In genomic region chr8:85839916-85840656, GRCm38 (mm10) we compare ENCODE assay signal across 8 mouse cellular contexts. TPM values are rescaled to one million over a fixed set of nuclear protein-coding genes. Genes with fewer than 3 reads are reported as not detected.
DNase-seq lines count a peak whose midpoint lies in the region; ATAC-seq and TF ChIP-seq lines count a peak whose summit lies in the region.

No protein-coding gene starts in this region.

- H3K27ac ChIP-seq in cerebellum, adult 2 months (ENCODE audit: insufficient read depth, low read length) = peak overlapping the region; percentile 94
- H3K27ac ChIP-seq in testis, adult 2 months (ENCODE audit: control insufficient read depth, insufficient read depth, low read depth, low read length) = peak overlapping the region; percentile 95
- H3K27ac ChIP-seq in intestine, embryonic 14.5 days (ENCODE audit: low read depth) = peak overlapping the region; percentile 96

- H3K4me2 ChIP-seq in intestine, embryonic 14.5 days (ENCODE audit: low read length) = peak overlapping the region; percentile 84

- TF ChIP-seq POLR2A in cerebellum, adult 2 months (IDR thresholded peaks at IDR 0.05; ENCODE audit: borderline replicate concordance, insufficient read depth, low read length) = no peak
- no peak for TF ChIP-seq POLR2A in testis, adult 2 months (IDR thresholded peaks at IDR 0.05; ENCODE audit: control insufficient read depth, low read depth, low read length)

- H3K9me3 ChIP-seq in intestine, embryonic 14.5 days (ENCODE audit: control insufficient read depth, low read length) = no peaks in the 10 kb centered on the region

- no peaks in the 10 kb centered on the region; the same call in 1 of the 2 replicates for H3K4me1 ChIP-seq in cerebellum, adult 2 months (ENCODE audit: control insufficient read depth, insufficient read depth, low read length)
- H3K4me1 ChIP-seq in testis, adult 2 months (ENCODE audit: control insufficient read depth, insufficient read depth, low read length) = no peaks in the 10 kb centered on the region; the same call in 1 of the 2 replicates
- H3K4me1 ChIP-seq in intestine, embryonic 14.5 days (replicated peaks; ENCODE audit: control insufficient read depth, insufficient read depth, low read length) = peaks cover 12% of the 10 kb centered on the region

- H3K9ac ChIP-seq in intestine, embryonic 14.5 days (ENCODE audit: low read length) = peak overlapping the region; percentile 89

- no peak for TF ChIP-seq CTCF in cerebellum, adult 2 months (IDR thresholded peaks at IDR 0.05; ENCODE audit: borderline replicate concordance, insufficient read depth, low read depth, low read length)
- no peak for TF ChIP-seq CTCF in testis, adult 2 months (IDR thresholded peaks at IDR 0.05; ENCODE audit: control insufficient read depth, insufficient read depth, insufficient replicate concordance, low read depth, low read length)

- H3K27me3 ChIP-seq in cerebellum, adult 2 months (ENCODE audit: control insufficient read depth, insufficient read depth, low read length) = no peaks in the 10 kb centered on the region
- H3K27me3 ChIP-seq in testis, adult 2 months (ENCODE audit: control insufficient read depth, insufficient read depth, low read length) = no peaks in the 10 kb centered on the region
- no peaks in the 10 kb centered on the region for H3K27me3 ChIP-seq in intestine, embryonic 14.5 days (replicated peaks; ENCODE audit: control insufficient read depth, insufficient read depth, low read length)

- ATAC-seq in intestine, embryonic 14.5 days (replicated peaks; ENCODE audit: low FRiP score, low TSS enrichment, low read depth) = no peak

- H3K4me3 ChIP-seq in cerebellum, adult 2 months (replicated peaks; ENCODE audit: insufficient read depth, low read depth, low read length) = peak overlapping the region; percentile 80
- H3K4me3 ChIP-seq in testis, adult 2 months (ENCODE audit: control insufficient read depth, low read depth, low read length) = peak overlapping the region; percentile 95
- H3K4me3 ChIP-seq in intestine, embryonic 14.5 days (ENCODE audit: low read depth, low read length) = peak overlapping the region; percentile 87

- under 1% methylated on average over 21 of the region's 21 CpGs for WGBS in cerebellum, adult 2 months
- under 1% methylated on average over 21 of the region's 21 CpGs for WGBS in intestine, embryonic 14.5 days

- H3K36me3 ChIP-seq in testis, adult 2 months (ENCODE audit: control insufficient read depth, insufficient read depth, low read length) = no peaks in the 10 kb centered on the region; the same call in 1 of the 2 replicates
- peaks cover 27% of the 10 kb centered on the region for H3K36me3 ChIP-seq in intestine, embryonic 14.5 days (ENCODE audit: control insufficient read depth, insufficient read depth, low read length)

- DNase-seq in cerebellum, adult 2 months = no peak
- DNase-seq in cerebellum, adult 9-10 months = no peak
- DNase-seq in testis, postnatal 10 days (ENCODE audit: low spot score) = no peak
- DNase-seq in intestine, embryonic 14.5 days (ENCODE audit: low spot score) = no peak
- peak; percentile 22 for DNase-seq in naive thymus-derived CD4-positive, alpha-beta T cell, adult 2 months (ENCODE audit: low read depth)
- DNase-seq in B cell, adult 2 months = no peak
- DNase-seq in Muller cell, postnatal 12 days (ENCODE audit: inconsistent ontology term) = no peak

RNA-seq across cellular contexts. Expression of gene Itfg1, which starts 0.6 kb away (rescaled TPM):
- 85.0 and 85.1 TPM in 2 replicates for polyA plus RNA-seq in cerebellum, adult 2 months (2012; rRNA removed)
- polyA plus RNA-seq in testis, adult 2 months (2012; rRNA removed) = 24.9 and 32.4 TPM in 2 replicates
- 66.1 and 78.1 TPM in 2 replicates for polyA plus RNA-seq in intestine, embryonic 14.5 days (2014; fragmentation: Nextera tagmentation; extraction: Ambion mirVana)

RNA-seq across cellular contexts. Expression of gene Phkb, which starts 0.7 kb away (rescaled TPM):
- polyA plus RNA-seq in cerebellum, adult 2 months (2012; rRNA removed) = 34.4 and 36.9 TPM in 2 replicates
- polyA plus RNA-seq in testis, adult 2 months (2012; rRNA removed) = 2.9 TPM in 2 replicates
- polyA plus RNA-seq in intestine, embryonic 14.5 days (2014; fragmentation: Nextera tagmentation; extraction: Ambion mirVana) = 40.5 and 49.1 TPM in 2 replicates
